Mouse (Mus musculus) G1E (cell line): Measurements from ENCODE around the gene Cldn24.

Source experiments
- CTCF ChIP-seq: IDR thresholded peaks from 2 replicates; pipeline ENCODE4 v1.5.1; 2012; ENCODE audit warnings: low read depth, low read length, inconsistent platforms, mixed read lengths
- GATA1 ChIP-seq: IDR thresholded peaks from 2 replicates; pipeline ENCODE4 v1.6.1; 2012; ENCODE audit warnings: borderline replicate concordance, low read length, inconsistent platforms, mixed read lengths

- no peak for TF ChIP-seq CTCF
- TF ChIP-seq GATA1 = no peak
Measured at GRCm38 (mm10) chr8:47791986-47792385, 30.0 kb upstream of the Cldn24 start.
